Mouse (Mus musculus) adrenal gland, adult (tissue): Measurements from ENCODE around the gene Plxna3.
"Not testable (repeated sequence)": the region's sequence is repeated elsewhere in the genome, so short reads cannot be mapped to it uniquely, and the experiment has no call there.

ENCODE experiments used
- DNase-seq, 2 experiments: peaks; one replicate each; pipeline ENCODE4 v3.0.0; 2022 to 2023; ENCODE audit warnings: low spot score in 1 of 2; ENCODE audit not compliant: inconsistent age in 2 of 2

The Plxna3 gene

DNA sequence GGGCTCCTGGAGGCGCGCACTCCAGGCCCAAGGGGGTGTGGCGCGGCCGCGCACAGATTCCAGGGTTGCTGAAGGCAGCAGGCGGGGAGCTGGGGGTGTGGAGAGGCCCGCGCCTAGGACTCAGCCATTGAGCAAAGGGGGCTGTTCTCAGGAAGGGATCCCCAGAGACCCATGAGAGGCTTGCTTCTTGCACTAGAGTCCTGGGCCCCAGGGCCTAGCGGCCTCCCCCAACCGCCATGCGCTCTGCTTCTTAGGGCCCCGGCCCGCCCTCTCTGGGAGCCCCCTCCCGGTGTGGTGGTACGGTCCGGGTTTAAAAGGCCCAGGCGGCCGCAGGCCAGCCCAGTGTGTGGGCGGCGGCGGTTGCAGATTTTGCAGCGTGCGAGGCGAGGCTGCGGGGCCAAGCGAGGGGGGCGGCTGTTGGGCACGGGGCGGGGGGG, at the start of gene Plxna3:
Gene Plxna3, plus strand, starts transcription at position 342 of the 437 bp plus-strand sequence.
- DNase-seq = peak; percentile 79 to 92

DNA sequence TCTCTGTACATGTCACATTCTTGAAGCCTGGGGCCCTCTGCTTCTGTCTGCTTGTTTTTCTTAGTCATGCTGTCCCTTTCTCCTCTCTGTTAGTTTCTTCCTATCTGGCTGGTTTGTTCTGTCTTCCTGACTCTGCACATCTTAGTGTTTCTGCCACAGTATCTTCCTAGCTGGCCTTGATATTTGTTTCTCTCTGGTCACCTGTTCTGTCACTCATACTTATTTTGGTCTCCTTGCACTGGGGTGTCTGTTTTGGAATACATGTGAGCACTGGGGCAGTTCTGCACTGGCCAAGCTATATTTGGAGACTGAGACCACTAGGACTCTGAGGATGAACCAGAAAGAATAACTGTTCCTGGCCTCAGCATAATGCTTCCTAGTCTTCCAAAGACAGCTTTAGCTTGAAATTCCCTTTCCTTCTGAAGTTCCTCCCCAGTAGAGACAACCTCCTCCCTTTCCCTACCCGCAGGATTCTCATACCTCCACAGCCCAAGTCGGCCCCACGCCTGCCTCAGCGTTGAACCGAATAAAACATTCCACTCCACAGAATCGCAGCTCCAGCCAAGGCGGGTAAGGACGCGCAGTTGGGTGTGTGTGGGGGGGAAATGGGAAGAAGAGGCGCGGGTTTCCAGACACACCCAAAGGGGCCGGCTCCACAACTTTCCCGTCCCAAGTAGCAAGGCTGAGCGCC, 47.7 kb upstream of the Plxna3 start:
- DNase-seq = no peak

DNA sequence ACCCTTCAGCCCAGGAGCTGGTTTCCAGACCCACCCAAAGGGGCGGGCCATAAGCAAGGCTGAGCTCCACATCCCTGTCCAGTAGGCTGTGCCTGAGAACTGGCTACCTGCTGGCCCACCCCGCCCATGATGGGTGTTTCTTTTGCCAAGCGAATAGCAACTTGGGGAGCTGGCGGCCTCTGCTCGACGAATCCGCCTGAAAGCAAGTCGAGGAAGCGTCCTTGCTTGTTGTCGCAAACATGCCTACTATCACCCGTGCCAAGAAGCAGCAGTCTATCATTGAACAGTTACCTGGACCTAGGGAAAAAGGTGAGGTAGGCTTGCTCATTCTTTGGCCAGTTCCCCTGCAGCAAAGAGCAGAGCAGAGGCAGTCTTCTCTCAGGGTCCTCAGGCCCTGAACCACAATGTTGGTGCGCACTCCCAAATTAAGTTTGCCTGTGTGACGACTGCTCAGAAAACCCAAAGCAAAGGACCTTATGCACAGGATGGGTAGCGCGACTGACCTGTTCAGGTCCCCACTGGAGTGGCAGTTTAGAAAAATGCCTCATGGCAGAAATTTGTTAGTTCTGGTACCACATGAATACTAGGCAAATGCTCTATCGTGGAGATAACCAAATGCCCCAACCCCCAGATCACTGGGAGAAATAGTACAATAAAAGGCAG, 47.0 kb upstream of the Plxna3 start, which contains the start of the genes Taz and Dnase1l1:
Gene Taz, plus strand, starts transcription at position 181 of the 663 bp plus-strand sequence.
Gene Dnase1l1, minus strand, starts transcription at position 606 of the 663 bp plus-strand sequence.
- DNase-seq = peak; percentile 88 to 93

DNA sequence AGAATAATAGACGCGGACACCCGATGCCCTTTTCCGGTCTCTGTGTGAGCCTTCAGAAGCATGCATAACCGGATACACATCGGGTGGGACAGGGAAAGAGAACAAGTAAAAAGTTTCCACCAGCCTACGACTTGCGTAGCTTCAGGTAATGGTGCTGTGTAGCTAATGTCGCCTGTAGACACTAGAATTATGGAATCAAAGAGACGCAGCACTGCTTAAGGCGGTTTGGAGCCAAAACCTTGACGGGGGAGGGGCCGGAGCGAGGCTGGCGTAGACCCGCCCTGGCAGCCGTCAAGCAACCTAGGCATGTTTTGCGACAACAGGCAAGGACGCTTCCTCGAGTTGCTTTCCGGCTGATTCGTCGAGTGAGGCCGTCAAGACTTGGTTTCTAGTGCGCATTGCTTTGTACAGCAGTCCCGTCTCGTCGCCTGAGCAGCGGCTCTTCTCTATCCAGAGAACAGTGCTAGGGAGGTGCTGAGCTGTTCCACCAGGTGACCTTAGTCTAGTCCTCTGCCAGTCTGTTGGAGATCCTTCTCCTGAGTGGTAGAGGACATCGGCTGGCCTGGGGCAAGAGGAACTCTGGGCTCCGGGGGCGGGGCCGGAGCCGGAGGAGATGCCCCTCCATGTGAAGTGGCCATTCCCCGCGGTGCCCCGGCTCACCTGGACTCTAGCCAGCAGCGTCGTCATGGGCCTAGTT, 46.3 kb upstream of the Plxna3 start:
- DNase-seq = peak; percentile 89 to 95

DNA sequence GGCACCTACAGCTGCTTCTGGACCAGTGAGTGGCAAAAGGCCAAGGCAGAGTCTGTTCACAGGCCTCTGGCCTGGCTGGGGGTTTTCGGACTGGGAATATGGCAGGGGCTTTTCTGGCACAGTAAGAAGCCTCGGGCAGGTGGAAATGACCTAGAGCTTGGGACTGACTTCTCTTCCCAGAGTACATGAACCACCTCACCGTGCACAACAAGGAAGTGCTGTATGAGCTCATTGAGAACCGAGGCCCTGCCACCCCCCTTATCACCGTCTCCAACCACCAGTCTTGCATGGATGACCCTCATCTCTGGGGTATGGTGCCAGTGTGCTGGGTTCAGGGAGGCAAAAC, 45.8 kb upstream of the Plxna3 start:
- no peak for DNase-seq

DNA sequence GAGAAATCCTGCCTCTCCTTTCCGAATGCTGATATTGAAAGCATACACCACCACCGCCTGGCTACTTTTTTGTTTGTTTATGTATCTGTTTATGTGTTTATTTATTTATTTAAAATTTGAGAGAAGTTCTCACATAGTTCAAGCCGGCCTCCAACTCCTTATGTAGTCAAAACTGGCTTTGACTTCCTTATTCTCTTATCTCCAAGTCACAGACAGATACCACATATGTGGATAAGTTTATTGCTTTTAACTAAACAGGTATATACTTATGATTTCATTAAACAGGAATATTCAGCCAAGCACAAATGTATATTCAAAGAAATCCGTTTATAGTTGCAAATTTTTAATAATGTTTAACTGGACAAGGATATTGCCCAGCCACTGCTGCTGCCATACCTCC, 35.4 kb upstream of the Plxna3 start:
- DNase-seq = no peak

DNA sequence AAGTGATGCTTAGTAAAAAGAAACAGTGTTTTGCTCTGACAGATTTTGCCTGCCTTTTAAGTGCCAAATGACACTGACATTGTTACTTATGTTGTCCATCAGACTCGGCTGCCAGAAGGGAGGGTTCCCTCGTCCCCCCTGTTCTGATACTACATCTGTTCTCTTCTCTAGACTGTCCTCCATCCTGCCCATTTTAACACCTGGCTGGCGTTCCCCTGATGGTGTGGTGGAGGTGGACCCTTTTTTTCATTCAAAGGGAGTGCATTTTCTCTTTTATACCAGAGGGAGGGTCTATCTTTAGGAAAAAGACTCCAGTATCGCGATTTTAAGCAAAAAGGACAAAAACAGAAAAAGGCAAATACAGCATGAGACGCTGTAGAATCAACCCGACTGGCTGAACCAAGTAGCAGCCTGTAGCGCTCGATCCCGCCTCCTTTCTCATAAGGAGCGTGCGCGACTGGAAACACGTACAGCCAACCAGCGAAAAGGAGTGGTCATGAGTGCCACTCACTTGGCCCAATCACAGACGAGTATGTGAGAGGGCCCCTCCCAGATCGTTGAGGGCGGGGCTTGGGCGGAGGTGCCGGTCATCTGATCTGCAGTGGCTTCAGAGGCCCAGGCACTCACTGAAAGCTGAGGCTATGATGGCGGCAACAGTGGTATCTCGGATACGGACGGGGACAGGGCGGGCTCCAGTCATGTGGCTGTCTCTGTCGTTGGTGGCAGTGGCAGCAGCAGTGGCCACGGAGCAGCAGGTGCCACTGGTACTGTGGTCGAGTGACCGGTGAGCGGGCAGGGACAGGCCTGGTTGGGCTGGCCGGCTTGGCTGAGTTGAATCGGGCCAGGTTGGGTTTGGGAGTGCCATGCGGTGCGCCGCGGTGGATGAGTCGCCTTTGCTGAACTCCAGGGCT, 32.1 kb upstream of the Plxna3 start, which contains the start of gene Atp6ap1:
Gene Atp6ap1, plus strand, starts transcription at position 560 of the 911 bp plus-strand sequence.
- peak; percentile 94 to 97 for DNase-seq

DNA sequence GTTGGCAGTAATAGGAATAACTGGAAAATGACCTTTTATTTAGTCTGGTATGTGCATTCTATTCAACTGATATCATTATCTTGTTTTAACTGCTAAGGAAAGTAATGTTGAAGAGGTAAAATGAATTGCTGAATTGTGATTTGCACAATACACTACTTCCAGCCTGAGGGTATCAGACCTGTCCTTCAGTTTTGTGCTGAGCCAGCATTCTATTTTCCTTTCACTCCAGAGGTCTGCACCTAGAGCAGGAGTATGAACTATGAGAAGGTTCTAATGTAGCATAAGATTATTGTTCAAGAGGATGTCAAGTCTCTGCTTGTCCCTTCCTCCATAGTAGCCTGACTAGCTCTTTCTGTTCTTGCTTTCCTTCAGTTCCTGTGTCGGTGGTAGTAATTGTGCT, 30.5 kb upstream of the Plxna3 start:
- no peak for DNase-seq

DNA sequence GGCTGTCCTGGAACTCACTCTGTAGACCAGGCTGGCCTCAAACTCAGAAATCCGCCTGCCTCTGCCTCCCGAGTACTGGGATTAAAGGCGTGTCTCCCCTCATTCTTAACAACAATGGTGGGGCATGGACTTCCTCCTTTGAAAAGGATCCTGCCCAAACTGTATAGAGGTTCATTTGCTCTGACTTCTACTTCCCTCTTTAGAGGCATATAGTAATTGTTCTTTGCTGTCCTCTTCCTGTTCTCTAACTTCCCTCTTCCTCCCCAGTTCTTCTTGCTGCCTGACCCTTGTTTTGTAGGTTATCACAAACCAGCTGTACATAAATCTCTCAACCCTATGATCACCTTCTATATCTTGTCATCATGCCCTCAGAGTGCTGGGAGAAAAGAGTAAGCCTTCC, 29.1 kb upstream of the Plxna3 start:
- DNase-seq = no peak

DNA sequence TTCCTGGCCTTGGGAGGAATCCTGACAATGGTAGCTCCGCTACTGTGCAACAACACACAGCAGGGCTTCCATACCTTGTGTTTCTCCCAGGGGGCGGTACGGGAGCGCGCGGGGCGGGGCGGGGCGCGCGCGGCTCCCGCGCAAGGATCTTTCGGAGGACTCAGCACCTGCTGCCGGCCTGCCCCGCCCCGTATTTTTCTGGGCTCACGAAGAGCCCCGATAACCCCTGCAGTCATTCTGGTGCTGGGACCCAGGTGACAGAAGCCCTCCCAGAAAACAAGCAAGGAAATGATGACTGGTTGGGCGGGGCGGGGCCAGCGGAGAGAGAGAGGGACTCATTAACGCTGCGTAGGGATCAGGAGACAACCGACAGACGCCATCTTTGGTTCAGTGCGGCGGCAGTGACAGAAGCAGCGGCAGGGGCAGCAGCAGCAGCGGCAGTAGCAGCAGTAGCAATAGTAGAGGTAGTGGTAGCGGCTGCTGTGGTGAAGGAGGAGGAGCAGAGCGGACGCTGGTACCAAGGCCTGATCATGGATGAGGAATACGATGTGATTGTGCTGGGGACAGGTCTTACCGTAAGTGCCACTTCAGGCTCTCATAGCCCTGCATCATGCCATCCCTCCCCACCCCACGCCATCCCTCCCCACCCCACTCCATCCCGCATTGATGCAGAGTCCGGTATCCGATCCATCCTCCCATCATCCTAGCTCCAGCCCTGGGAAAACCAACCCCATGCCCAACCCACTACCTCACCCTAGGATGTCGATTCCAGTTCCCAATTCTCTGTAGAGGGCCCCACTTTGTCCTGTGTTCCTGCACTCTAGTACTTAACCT, 23.8 kb upstream of the Plxna3 start, which contains the start of gene Gdi1:
Gene Gdi1, plus strand, starts transcription at position 132 of the 834 bp plus-strand sequence.
- DNase-seq = peak; percentile 77 to 93

DNA sequence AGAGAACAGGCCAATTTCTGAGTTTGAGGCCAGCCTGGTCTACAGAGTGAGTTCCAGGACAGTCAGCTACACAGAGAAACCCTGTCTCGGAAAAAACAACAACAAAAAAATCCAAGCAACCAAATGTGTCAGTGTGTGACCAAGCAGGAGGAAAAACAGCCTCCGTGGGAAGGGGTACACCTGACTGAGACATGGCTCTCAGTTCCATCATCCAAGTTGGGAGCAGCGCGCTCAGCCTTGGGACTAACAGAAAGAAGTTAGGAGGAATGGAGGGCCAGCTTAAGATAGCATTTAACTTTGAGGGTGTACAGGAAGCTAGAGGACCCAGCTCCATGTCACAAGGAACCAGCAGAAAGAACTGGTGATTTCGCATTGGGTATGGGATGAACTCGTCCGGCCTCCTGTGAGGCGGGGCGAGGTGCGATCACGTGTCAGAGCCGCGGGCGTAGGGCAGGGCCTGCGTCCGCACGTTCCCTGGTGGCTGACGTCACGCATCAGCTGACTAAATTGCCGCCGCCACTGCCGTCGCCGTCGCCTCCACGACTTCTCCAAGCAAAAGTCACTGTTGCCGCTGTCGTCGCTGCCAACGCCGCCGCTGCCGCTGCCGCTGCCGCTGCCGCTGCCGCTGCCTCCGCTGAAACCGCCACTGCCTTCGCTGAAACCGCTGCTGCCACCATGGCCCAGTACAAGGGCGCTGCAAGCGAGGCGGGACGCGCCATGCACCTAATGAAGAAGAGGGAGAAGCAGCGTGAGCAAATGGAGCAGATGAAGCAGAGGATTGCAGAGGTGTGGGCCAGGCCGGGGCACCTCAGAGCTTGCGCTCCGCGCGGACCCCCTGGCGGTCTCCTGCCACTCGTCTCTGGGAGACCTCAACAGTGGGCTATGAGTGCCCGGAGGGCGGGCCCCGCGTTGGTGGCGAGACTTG, 16.1 kb upstream of the Plxna3 start, which contains the start of gene Fam50a:
Gene Fam50a, plus strand, starts transcription at position 494 of the 925 bp plus-strand sequence.
- DNase-seq = peak; percentile 92 to 93

DNA sequence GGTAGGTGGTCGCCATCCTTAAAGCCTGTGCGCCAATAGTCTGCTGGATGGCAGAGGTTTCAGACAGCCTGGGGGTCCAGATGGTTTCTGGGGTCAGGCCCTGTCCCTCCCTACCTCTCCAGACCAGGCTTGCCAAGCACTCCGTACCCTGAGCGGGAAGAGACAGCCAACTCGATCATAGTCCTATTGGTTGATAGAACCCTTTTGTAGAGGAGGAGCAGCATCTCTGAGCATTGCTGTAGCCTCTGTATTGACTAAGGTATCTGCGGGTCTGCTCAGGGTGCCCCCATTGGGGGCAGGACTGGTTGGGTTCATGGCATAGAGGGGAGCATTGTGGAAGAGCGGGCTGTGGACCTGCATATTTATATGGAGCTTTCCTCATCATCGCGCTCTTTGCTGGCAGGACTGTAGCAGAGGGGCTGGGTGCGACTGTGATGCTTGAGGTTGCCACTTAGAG, 377 bp downstream of the Plxna3 start:
- DNase-seq = peak in 1 of 2 experiments; percentile 44

DNA sequence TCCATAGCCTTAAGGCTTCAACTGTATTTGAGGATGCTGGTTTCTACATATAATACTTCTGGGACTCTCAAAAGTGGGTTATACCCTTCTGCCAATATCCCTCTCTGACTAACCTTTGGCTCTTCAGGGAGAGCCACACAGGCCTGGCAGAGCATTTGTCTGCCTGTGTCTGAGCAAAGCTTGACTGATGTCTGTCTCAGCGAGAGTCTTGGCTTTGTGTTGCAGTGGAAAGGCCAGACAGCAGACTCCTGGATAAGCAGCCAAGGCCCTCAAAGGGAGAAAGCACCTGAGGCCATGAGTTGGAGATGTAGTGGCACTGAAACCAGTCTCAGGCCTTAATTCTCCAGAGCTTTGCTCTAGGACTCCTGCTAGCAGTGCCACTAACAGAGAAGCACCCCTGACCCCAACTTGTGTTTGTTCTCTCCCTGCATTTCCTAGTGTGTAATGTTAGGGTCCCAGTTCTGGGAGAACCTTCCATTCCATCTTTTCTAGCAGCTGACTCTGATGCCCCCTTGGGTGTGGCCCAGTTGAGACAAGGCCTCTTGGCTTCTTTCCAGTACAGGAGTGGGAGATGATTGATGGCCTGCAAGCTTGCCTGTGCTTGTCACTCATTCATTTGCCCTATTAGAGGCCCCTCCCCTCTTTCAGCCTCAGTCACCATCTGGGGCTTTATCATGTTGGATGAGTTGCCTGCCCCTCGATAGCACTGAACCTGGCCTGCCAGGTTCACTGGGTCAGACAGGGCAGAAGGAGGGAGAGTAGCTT, 1.5 kb downstream of the Plxna3 start:
- DNase-seq = no peak

DNA sequence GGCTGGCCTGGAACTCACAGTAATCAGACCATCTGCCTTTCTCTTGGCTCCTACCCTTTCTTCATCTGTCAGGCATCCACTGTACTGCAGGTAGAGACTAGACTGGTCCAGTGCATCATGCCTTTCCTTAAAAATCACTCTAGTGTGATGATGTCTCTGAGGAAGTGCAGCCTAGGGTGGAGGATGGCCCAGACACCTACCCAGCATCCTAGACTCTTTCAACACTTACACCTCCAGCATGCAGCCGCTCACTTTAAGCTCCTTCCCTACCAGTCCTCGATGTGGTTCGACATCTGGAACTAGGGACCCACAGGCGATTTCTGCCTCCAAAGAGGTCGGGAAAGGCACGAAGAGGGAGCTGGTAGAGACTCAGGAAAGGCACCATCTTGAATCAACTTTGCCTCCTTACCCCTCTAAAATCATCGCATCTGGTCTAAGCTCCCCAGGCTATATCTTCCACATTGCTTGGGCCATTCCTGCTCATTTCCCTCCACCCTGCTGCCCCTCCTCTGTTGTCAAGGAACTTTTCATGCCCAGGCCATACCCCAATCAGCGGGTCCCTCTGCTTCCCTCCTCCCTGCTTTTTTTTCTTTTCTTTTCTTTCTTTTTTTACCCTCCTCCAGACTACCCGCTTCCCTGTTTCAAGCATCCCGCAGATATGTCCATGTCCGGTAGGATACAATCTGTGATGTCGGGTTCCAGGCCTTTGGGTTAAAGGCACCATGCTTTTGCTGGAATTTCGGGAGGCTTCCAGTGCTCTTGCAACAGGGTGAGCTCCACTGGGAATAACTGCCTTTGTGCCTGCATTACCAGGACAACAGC, 24.0 kb downstream of the Plxna3 start:
- DNase-seq = no peak

DNA sequence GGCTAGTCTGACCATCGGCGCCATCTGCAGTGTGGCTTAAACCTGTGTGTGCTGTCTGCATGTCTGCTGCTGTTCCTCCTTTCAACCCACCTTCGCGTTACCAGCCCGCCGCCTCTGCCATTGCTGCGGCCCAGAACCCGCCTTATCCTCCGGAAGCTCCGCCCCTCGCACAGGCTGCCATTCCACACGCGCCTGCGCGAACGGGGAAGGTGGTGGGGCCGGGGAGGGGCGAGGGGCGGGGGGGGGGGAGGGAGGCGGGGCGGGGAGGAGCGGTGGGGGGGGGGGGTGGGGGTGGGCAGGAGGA, 24.6 kb downstream of the Plxna3 start, which contains the start of gene Lage3:
Gene Lage3, minus strand, starts transcription at position 152 of the 304 bp plus-strand sequence.
- DNase-seq = peak; percentile 85 to 90

DNA sequence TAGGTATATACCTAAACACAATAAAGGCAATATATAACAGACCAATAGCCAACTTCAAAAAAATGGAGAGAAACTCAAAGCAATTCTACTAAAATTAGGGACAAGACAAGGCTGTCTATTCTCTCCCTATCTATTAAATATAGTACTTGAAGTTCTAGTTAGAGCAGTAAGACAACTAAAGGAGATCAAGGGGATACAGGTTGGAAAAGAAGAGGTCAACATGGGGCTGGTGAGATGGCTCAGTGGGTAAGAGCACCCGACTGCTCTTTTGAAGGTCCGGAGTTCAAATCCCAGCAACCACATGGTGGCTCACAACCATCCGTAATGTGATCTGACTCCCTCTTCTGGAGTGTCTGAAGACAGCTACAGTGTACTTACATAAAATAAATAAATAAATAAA, 28.2 kb downstream of the Plxna3 start:
- not testable (repeated sequence) for DNase-seq

DNA sequence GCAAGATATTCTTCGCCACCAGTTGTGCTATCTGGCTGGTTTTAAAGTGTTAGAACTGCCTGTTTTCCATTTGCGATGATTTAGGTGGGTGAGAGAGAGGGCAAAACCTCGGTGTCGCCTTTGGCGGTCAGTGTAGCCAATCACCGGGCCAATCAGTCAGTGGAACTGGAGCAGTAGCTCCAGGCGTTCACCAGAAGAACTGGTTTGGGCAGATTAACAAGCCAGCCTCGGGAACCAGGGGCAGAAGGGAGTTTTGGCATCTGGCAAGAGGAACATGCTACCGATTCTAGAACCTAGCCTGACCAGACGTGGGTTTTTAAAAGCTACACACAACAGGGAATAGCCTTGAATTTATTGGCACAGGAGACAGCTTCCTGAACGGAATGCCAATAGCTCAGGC, 30.3 kb downstream of the Plxna3 start:
- DNase-seq = no peak
